In the genomic region with DNA sequence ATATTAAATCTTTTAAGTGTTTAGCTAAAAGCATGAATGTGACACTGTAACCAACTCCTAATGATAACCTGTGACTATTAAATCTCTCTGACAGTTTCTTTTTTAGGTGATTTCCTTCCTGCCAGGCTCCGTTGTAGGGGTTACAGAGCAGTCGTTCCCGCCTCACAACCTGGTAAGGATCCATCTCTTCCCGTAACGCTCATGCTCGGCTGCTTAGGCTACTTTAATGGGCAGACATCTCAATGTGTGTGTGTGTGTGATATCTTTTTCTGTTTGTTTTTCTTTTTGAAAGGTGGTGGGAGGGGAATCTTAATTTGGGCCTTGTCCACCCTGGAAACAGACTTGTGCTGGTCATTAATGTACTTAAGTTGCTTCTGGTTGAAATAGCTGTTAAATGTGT, we compare ENCODE assay signal across 8 mouse cellular contexts. TPM values are rescaled to one million over a fixed set of nuclear protein-coding genes. Genes with fewer than 3 reads are reported as not detected.
DNase-seq lines count a peak whose midpoint lies in the region; ATAC-seq and TF ChIP-seq lines count a peak whose summit lies in the region.

No protein-coding gene starts in this region.

- WGBS in kidney, postnatal 0 days, result 0% methylated on average over 6 of the region's 6 CpGs
- WGBS in neural tube, embryonic 12.5 days, result 0% methylated on average over 6 of the region's 6 CpGs

- no peak for TF ChIP-seq CTCF in kidney, postnatal 0 days (IDR thresholded peaks at IDR 0.05; ENCODE audit: low read depth)

- H3K9ac ChIP-seq in kidney, postnatal 0 days (ENCODE audit: low read depth, low read length), result peak overlapping the region; percentile 98
- peak overlapping the region; percentile 99 for H3K9ac ChIP-seq in neural tube, embryonic 12.5 days

- peak overlapping the region; percentile 94 for H3K4me3 ChIP-seq in kidney, postnatal 0 days (replicated peaks; ENCODE audit: low read depth, low read length)
- H3K4me3 ChIP-seq in neural tube, embryonic 12.5 days, result peak overlapping the region; percentile 97

- peak; percentile 43 for ATAC-seq in erythroblast, adult 5-6 weeks (replicated peaks; ENCODE audit: low FRiP score, poor library complexity, severe bottlenecking)
- ATAC-seq in kidney, postnatal 0 days (replicated peaks; ENCODE audit: low FRiP score, low read depth), result no peak
- no peak for ATAC-seq in neural tube, embryonic 12.5 days (ENCODE audit: low FRiP score, low read depth)

- peak; percentile 25 for DNase-seq in embryo, embryonic 10 days (ENCODE audit: low spot score)
- no peak for DNase-seq in embryo, embryonic 11 days
- DNase-seq in CD4-positive helper T cell, adult 2 months (ENCODE audit: low read depth, low spot score), result peak; percentile 33
- DNase-seq in kidney, postnatal 0 days (ENCODE audit: low spot score), result no peak
- no peak for DNase-seq in right cerebral cortex, adult 18-20 months
- DNase-seq in urinary bladder, postnatal 36 days (ENCODE audit: low spot score in 2 of 2), result no peak

- 0 out of 2 replicates have a peak, but pooled peaks cover 4% of the 10 kb centered on the region for H3K36me3 ChIP-seq in kidney, postnatal 0 days (ENCODE audit: insufficient read depth, low read length)
- peaks cover 5% of the 10 kb centered on the region; the same call in 1 of the 2 replicates for H3K36me3 ChIP-seq in neural tube, embryonic 12.5 days

- peak overlapping the region; percentile 60 for H3K4me2 ChIP-seq in kidney, postnatal 0 days (ENCODE audit: low read length)
- peak overlapping the region; percentile 93 for H3K4me2 ChIP-seq in neural tube, embryonic 12.5 days (replicated peaks)

- no peaks in the 10 kb centered on the region for H3K9me3 ChIP-seq in kidney, postnatal 0 days (replicated peaks; ENCODE audit: low read length)
- no peaks in the 10 kb centered on the region for H3K9me3 ChIP-seq in neural tube, embryonic 12.5 days

- no peaks in the 10 kb centered on the region for H3K27me3 ChIP-seq in kidney, postnatal 0 days (ENCODE audit: insufficient read depth, low read length)
- no peaks in the 10 kb centered on the region for H3K27me3 ChIP-seq in neural tube, embryonic 12.5 days (replicated peaks)

- no peaks in the 10 kb centered on the region; the same call in 1 of the 2 replicates for H3K4me1 ChIP-seq in kidney, postnatal 0 days (replicated peaks; ENCODE audit: insufficient read depth, low read length)
- H3K4me1 ChIP-seq in neural tube, embryonic 12.5 days, result peaks cover 9% of the 10 kb centered on the region

- no peak overlapping the region for H3K27ac ChIP-seq in kidney, postnatal 0 days
- H3K27ac ChIP-seq in neural tube, embryonic 12.5 days, result no peak overlapping the region

RNA-seq across cellular contexts. Expression of a gene that starts 1.7 kb away (rescaled TPM):
- total RNA-seq in erythroblast, adult 5-6 weeks (2015; ENCODE audit: low replicate concordance), result 66.3 and 72.1 TPM in 2 replicates
- total RNA-seq in erythroblast, adult 5-6 weeks (2017; ENCODE audit: low replicate concordance), result 54.6 and 56.1 TPM in 2 replicates
- 36.4 and 41.5 TPM in 2 replicates for polyA plus RNA-seq in kidney, postnatal 0 days (2015; fragmentation: Nextera tagmentation; extraction: Ambion mirVana)
- 57.6 and 64.9 TPM in 2 replicates for polyA plus RNA-seq in neural tube, embryonic 12.5 days (2016; fragmentation: Nextera tagmentation; extraction: Ambion mirVana)

RNA-seq across cellular contexts. Expression of a gene that starts 12.8 kb away (rescaled TPM):
- total RNA-seq in erythroblast, adult 5-6 weeks (2015; ENCODE audit: low replicate concordance), result 2.7 and 8.8 TPM in 2 replicates
- total RNA-seq in erythroblast, adult 5-6 weeks (2017; ENCODE audit: low replicate concordance), result 4.9 and 7.2 TPM in 2 replicates
- 144 TPM in 2 replicates for polyA plus RNA-seq in kidney, postnatal 0 days (2015; fragmentation: Nextera tagmentation; extraction: Ambion mirVana)
- 109 and 111 TPM in 2 replicates for polyA plus RNA-seq in neural tube, embryonic 12.5 days (2016; fragmentation: Nextera tagmentation; extraction: Ambion mirVana)

RNA-seq across cellular contexts. Expression of a gene that starts 17.8 kb away (rescaled TPM):
- total RNA-seq in erythroblast, adult 5-6 weeks (2015; ENCODE audit: low replicate concordance), result not detected in 2 replicates
- not detected in 2 replicates for total RNA-seq in erythroblast, adult 5-6 weeks (2017; ENCODE audit: low replicate concordance)
- 1.0 and 1.6 TPM in 2 replicates for polyA plus RNA-seq in kidney, postnatal 0 days (2015; fragmentation: Nextera tagmentation; extraction: Ambion mirVana)
- polyA plus RNA-seq in neural tube, embryonic 12.5 days (2016; fragmentation: Nextera tagmentation; extraction: Ambion mirVana), result 2.0 and 2.2 TPM in 2 replicates

RNA-seq across cellular contexts. Expression of a gene that starts 31.6 kb away (rescaled TPM):
- 4.6 and 7.1 TPM in 2 replicates for total RNA-seq in erythroblast, adult 5-6 weeks (2015; ENCODE audit: low replicate concordance)
- 3.2 and 5.6 TPM in 2 replicates for total RNA-seq in erythroblast, adult 5-6 weeks (2017; ENCODE audit: low replicate concordance)
- polyA plus RNA-seq in kidney, postnatal 0 days (2015; fragmentation: Nextera tagmentation; extraction: Ambion mirVana), result 34.0 and 34.8 TPM in 2 replicates
- polyA plus RNA-seq in neural tube, embryonic 12.5 days (2016; fragmentation: Nextera tagmentation; extraction: Ambion mirVana), result 41.4 and 43.2 TPM in 2 replicates

RNA-seq across cellular contexts. Expression of a gene that starts 32.3 kb away (rescaled TPM):
- total RNA-seq in erythroblast, adult 5-6 weeks (2015; ENCODE audit: low replicate concordance), result 0.21 and 1.2 TPM in 2 replicates
- 0.60 TPM in 1 of 2 replicates, not detected in the other for total RNA-seq in erythroblast, adult 5-6 weeks (2017; ENCODE audit: low replicate concordance)
- 0.77 and 0.87 TPM in 2 replicates for polyA plus RNA-seq in kidney, postnatal 0 days (2015; fragmentation: Nextera tagmentation; extraction: Ambion mirVana)
- polyA plus RNA-seq in neural tube, embryonic 12.5 days (2016; fragmentation: Nextera tagmentation; extraction: Ambion mirVana), result 8.0 and 8.1 TPM in 2 replicates

Comparison
In these comparisons a context has a peak if more than half of its experiments do, and no peak if none do; other contexts are left out.
1. DNase-seq: peak in embryo, embryonic 10 days (single experiment) and CD4-positive helper T cell, adult 2 months (single experiment); none in embryo, embryonic 11 days (single experiment), kidney, postnatal 0 days (single experiment), right cerebral cortex, adult 18-20 months (single experiment) and urinary bladder, postnatal 36 days (0 of 2).